Mouse (Mus musculus) splenic B cell, adult 2 months (primary cell): ENCODE results near the gene Iqgap2.

Source experiments
- DNase-seq: peaks from one replicate; pipeline ENCODE4 v3.0.0-alpha.2; 2011; ENCODE audit warnings: low read depth, low spot score
- H3K27me3 ChIP-seq: 2 replicates; pipeline ENCODE4 v1.6.1; 2012; ENCODE audit warnings: mild to moderate bottlenecking, low read length, moderate library complexity, mixed read lengths; ENCODE audit not compliant: control insufficient read depth, poor library complexity, insufficient read depth, severe bottlenecking
- H3K36me3 ChIP-seq: 2 replicates; pipeline ENCODE4 v1.6.1; 2012; ENCODE audit warnings: mild to moderate bottlenecking, low read length, moderate library complexity, mixed read lengths; ENCODE audit not compliant: control insufficient read depth, poor library complexity, insufficient read depth, severe bottlenecking

Gene Iqgap2

DNA sequence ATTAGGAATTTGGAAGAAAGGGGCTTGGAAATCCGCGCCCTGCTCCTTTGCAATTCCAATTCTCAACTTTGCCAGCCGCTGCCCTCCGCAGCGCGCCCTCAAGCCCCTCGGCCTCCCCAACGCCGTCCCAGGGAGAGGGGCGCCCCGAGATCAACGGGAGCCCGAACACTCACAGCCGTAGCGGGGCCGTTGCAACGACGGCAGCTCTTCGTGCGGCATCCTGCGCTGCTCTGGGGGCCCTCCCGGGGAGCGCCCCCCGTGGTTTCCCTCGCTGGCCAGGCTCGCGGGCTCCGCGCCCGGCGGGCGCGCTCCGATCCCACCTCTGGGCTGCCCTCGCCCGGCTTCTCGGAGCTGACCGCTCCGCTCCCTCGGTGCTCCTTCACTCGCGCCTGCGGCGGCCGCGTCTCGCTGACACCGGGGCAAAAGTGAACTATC lies at the start of gene Iqgap2:
TSS of gene Iqgap2 (minus strand) at position 432 of the 435 bp plus-strand sequence.
- no peak for DNase-seq
- Histone ChIP-seq H3K27me3 (no peaks in the 10 kb centered on the region), H3K36me3 (no peaks in the 10 kb centered on the region)

DNA sequence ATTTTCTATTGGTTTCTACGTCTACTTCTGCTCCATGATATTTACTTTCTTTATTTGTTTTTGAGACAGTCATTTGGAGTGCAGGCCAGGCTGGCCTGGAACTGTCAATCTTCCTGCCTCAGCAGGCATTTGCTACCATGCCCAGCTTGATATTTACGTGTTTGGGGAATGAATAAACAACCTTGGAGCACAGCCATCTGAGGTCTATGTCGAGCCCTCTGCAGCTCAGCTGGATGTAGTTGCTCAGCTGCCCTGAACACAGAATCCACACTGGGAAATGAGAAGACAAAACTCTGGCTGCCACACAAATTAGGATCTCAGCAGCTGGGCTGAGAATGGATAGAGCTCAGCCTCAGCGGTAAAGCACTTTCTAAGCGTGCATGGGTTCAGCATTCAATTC lies 49.1 kb upstream of the Iqgap2 start:
- no peaks in the 10 kb centered on the region for H3K36me3 ChIP-seq
- DNase-seq, result no peak
- H3K27me3 ChIP-seq, result no peaks in the 10 kb centered on the region

DNA sequence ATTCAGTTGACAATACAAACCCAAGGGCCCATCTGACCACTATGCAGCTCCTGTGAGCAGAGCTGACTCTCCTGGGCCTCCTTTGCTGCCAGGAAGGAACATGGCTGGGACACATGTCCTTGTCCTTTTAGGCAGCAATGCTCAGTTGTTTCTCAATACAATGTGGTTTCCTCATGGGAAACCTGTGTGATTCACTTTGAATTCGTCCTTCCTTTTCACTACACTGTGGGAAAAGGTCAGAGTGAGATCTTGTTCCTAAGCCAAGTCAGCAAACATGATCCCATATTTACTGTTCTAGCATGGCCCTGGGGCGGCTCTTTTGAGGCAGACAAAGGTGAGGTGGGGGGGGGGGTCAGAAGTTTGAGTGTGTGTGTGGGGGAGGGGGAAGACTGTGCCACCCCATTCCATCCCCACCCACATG lies 32.5 kb upstream of the Iqgap2 start:
- DNase-seq, result no peak
- H3K36me3 ChIP-seq, result no peaks in the 10 kb centered on the region
- H3K27me3 ChIP-seq, result no peaks in the 10 kb centered on the region

DNA sequence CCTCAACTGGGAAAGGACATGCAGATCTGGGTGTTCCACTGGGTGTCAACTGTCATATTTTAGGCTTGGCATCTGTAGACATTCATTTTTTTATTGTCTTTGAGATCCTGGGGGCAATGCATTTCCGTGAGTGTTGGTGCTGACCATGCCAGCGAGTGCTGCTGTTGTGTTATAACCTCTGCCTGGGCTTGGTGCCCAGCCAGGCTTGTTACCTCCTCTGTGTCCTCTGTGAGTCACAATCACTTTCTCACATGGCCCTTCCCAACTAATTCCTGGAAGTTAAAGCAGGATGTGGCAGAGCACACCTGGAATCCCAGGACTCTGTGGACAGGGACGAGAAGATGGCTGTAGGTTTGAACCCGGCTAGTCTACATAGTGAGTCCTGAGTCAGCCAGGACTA lies 30.9 kb upstream of the Iqgap2 start:
- H3K27me3 ChIP-seq, result no peaks in the 10 kb centered on the region
- no peaks in the 10 kb centered on the region for H3K36me3 ChIP-seq
- DNase-seq, result no peak

DNA sequence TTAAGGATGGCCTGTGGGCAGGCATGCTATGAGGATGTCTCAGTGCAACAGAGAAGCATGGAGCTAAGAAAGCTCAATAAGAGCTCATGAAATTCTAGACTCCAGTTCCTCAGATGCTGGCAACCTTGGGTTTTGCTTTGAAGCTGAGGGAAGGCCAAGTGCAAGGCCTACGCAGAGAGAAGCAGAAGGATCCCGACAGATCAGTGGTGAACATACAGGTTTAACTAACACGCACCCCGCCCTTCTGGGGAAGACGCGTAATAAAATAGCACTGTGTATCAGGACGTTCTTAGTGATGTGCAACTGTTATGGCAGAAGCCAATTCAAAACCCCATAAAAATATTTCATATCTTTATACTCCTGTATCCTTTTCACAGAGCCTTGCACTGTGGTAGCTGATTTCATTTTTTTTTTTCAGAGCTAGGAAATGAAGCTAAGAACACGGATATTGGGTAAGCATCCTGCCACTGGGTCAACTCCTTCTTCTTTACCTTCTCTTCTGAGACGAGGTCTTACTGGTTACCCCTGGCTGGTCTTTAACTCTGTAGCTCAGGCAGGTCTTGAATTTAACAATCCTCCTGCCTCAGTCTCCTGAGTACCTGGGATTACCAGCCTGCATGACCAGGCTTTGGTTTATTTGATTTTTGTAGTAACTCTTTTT lies 27.0 kb upstream of the Iqgap2 start:
- no peak for DNase-seq
- Histone ChIP-seq H3K36me3 (no peaks in the 10 kb centered on the region), H3K27me3 (no peaks in the 10 kb centered on the region)

DNA sequence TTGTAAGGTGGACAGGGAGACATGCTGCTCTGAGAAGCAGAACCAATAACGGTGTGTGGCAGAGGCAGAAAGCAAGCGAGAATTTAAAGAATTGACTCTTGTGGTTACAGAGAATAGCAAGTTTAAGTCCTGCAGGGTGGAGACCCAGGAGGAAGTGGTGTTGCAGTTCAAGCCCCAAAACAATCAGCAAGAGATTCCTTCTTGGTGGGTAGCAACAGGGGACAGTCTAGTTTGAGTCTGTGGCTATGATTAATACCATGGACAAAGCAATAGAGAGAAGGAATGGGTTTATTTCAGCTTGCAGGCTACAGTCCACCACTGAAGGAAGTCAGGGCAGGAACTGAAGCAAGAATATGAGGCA lies 21.3 kb upstream of the Iqgap2 start:
- no peak for DNase-seq
- Histone ChIP-seq H3K36me3 (no peaks in the 10 kb centered on the region), H3K27me3 (no peaks in the 10 kb centered on the region)

DNA sequence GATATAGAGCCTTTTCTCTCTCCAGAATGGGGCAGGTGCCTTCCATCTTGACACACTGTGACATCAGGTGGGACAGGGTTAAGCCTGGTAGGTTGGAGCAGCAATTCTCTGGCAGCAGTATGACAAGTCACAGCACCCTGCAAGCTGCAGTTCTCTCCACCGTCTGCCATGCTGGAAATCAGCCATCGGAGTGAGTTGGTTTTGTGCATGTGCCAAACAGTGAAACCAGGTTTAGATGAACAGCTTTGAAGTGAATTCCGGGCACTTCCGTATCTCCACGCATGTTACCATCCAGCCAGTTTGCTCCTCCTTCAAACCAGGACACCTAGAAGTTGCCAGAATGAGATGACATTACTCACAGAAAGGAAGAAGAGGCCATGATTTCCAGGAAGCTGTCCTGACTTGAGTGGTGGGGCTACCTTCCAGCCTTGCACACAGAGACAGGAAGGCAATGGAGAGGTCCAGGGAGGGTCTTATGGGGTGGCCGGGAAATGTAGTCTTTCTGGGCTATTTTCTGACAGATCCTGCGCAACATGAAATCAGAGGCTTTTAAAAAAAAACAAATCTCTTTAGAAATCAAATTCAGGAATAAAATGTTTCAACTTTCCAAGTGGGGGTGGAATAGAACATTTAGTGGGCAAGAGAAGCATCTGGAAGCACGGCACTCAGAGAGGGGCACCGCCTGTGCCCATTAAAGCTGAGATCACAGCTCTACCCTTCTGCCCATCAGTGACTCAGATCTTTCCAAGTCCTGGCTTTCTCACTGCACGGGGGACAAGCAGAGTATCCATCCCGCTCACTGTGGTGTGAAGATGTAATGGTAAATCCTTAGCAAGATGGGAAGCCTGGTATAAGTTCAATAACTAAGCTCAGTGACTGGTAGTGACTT lies 20.7 kb upstream of the Iqgap2 start:
- H3K27me3 ChIP-seq, result no peaks in the 10 kb centered on the region
- no peaks in the 10 kb centered on the region for H3K36me3 ChIP-seq
- no peak for DNase-seq

DNA sequence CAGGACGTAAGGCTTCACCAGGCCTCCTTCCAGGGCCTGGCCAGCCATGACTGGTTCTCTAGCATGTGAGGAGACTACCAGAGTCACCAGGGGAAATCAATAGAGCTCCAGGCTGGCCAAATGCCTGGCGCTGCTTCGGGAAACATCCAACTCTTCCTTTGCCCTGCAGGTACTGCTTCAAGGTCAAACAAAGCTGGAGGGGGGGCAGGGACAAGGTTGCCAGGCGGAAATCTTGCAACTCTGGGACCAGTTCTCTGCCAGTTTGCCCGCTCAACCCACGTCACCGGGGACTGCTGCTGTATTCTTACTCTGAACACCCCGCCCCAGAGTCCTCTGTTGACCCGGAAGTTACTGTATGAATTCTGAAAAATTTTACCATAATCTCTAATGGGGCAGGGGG lies 18.5 kb upstream of the Iqgap2 start:
- Histone ChIP-seq H3K27me3 (no peaks in the 10 kb centered on the region), H3K36me3 (no peaks in the 10 kb centered on the region)
- no peak for DNase-seq

DNA sequence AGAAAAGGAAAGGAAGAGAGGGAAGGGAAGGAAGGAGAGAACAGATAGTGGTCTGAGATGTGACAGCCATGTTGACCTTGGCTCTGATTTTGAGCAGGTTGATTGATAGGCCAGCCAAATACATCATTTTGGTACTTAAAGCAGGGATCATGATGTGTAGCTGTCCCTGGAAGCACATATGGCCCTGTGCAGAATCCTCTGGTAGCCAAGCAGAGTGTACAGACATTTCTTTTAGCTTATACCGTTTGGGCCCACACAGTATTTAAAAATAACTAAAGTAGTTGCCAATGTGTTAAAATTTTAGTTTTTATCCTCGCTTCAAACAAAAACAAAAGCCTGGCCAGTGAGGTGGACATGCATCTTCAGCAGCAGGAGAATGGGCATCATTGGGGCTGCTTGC lies 17.5 kb upstream of the Iqgap2 start:
- DNase-seq, result no peak
- no peaks in the 10 kb centered on the region for H3K27me3 ChIP-seq
- H3K36me3 ChIP-seq, result no peaks in the 10 kb centered on the region

DNA sequence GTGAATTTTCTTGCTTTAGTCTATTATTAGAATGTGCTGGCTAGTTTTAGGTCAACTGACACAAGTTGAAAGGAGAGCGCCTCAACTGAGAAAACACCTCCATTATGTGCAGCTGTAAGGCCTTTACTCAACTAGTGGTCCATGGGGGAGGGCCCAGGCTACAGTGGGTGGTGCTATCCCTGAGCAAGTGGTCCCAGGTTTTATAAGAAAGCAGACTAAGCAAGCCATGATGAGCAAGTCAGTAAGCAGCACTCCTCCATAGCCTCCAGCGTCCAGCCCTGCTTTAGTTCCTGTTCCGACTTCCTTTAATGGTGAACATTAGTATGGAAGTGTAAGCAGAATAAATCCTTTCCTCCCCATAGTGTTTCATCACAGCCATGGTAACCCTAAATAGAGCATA lies 11.0 kb upstream of the Iqgap2 start:
- Histone ChIP-seq H3K36me3 (no peaks in the 10 kb centered on the region), H3K27me3 (no peaks in the 10 kb centered on the region)
- DNase-seq, result no peak

DNA sequence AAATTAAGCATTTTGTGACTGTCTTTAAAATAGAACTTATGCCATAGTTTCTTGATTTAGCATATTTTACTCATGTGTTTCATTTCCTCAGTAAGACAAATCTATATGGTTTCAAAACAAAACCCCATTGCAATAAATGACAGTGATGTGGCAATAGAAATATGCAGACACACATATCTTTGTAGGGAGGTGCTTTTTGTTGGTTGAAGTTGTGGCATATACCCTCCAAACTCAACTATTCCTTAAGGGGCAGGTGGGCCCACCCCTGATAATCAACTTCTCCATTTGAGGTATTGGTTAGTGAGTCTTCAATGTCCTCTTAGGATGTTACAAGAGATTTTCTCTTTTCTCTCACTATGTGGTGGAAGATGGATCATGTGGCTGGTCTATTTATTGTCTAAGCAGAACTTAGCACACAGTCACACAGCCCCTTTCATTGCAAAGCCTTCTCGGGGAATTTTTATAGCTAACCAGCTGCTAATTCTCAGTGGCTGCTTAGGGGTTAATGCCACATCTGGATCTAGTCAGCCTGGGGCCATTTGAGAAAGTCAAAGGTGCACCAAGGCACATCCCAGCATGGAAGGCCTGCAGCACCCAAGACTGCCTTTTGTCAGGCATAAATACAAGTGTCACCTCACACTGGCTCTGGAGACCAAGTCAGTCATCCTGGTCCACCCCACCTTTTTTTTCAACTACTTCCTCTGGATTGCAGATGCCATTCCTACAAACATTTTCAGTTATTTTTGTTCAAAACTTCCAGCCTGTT lies 8.3 kb upstream of the Iqgap2 start:
- no peak for DNase-seq
- Histone ChIP-seq H3K27me3 (no peaks in the 10 kb centered on the region), H3K36me3 (no peaks in the 10 kb centered on the region)

DNA sequence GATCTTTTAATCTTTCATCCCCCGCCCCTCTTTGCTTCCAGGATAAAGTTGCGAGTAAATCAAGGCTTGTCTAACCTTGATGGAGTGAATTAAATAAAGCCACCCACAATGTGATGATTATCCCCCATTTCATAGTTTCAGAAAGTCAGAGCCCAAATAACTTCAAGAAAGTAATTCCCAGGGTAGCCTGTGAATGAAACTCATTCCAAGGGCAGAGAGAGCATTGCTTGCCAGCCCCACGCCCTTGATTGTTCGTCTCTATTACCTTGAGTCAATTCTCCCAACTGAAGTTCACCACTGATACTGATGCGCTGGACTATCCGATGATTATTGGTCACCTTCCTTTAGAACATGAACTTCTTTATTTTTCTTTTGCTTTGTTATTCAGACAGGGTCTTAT lies 4.8 kb upstream of the Iqgap2 start:
- DNase-seq, result no peak
- H3K27me3 ChIP-seq, result no peaks in the 10 kb centered on the region
- no peaks in the 10 kb centered on the region for H3K36me3 ChIP-seq

DNA sequence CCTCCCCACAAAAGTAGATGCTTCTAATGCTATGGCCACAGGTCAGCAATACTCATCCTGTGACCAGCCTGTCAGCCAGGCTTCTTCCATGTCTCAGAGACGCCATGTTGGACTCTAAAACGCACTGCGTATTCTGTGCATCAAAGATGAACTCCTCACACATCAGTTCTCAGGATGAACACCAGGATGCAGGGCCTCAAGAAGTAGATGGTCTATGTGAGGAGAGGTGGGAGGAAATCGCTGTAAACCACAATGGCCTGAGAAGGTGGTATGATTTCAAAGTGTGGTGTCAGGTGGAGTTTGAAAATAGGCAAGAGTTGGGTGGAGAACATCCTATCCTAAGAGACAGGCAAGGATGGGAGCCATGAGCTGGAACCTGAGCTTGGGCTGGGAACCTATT lies 1.4 kb upstream of the Iqgap2 start:
- DNase-seq, result no peak
- H3K36me3 ChIP-seq, result no peaks in the 10 kb centered on the region
- H3K27me3 ChIP-seq, result no peaks in the 10 kb centered on the region

DNA sequence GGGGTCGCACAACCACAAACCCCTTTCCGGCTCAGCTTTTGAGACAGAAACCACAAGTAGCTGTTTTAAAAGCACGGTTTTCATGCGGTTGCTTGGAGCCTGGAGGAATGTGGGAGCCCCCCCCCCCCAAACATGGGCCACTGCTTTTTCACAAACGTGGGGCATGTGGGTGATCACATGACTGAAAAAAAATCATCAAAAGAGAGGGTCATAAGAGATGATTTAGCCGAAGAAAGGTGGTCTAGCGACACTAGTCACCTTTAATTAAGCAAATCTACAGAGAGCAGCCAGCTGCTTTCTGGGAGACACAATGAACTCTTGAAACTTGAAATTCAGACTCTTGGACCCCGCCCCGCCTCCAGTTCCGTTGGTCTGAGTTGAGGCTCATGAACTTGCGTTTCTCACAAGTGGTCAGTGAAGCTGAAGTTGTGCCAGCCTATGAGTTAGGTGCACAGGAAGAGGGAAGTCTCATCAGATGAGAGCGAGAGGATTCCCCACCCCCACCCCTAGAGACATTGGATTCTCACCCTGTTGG lies 956 bp upstream of the Iqgap2 start:
- DNase-seq, result peak; percentile 24
- H3K27me3 ChIP-seq, result no peaks in the 10 kb centered on the region

More for the DNA sequence above, 956 bp upstream of the Iqgap2 start:
- no peaks in the 10 kb centered on the region for H3K36me3 ChIP-seq
